Mouse (Mus musculus): Measurements from ENCODE around the gene Aktip.

DNA sequence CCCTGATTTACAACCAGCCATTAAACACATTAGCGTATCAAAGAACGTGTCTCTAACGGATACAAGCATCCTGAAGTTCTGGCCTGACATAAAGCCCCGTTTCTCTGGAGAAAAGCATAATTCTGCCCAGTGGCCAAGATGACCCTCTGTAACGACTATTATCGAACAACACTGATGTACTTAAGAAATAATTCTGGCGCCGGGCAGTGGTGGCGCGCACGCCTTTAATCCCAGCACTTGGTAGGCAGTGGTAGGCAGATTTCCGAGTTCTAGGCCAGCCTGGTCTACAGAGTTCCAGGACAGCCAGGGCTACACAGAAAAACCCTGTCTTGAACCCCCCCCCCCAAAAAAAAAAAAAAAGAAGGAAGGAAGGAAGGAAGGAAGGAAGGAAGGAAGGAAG lies 65.1 kb downstream of the Aktip start:
- TF ChIP-seq CTCF (IDR thresholded peaks at IDR 0.05; ENCODE audit: low read depth) (no peak), EP300 (IDR thresholded peaks at IDR 0.05; ENCODE audit: low read depth) (no peak)

Measured in liver, embryonic 14.5 days (tissue).